Mouse (Mus musculus) heart, postnatal 0 days (tissue): ENCODE data around the gene Brca1. TPM values are rescaled to one million over a fixed set of nuclear protein-coding genes. Genes with fewer than 3 reads are reported as not detected.
"Not testable (repeated sequence)": the region's sequence is repeated elsewhere in the genome, so short reads cannot be mapped to it uniquely, and the experiment has no call there.

Source experiments
- ATAC-seq: fragments of 200-750 bp; cut with Nextera tagmentation; 2 replicates; pipeline ENCODE4 v1.8.0; 2017; ENCODE audit warnings: low read depth, moderate number of reproducible peaks, moderate library complexity; ENCODE audit not compliant: insufficient read depth
- DNase-seq: peaks from one replicate; pipeline ENCODE4 v3.0.0-alpha.2; 2016; ENCODE audit warnings: low spot score
- H3K27ac ChIP-seq: fragments of 300-500 bp; sonication (generic); 2 replicates; pipeline ENCODE4 v1.5.1; 2014; ENCODE audit warnings: low read depth, mild to moderate bottlenecking
- H3K27me3 ChIP-seq: fragments of 300-500 bp; sonication (generic); 2 replicates; pipeline ENCODE4 v1.6.1; 2014; ENCODE audit warnings: low read length, mixed read lengths; ENCODE audit not compliant: control insufficient read depth, insufficient read depth
- H3K36me3 ChIP-seq: fragments of 300-500 bp; sonication (generic); replicated peaks from 2 replicates; pipeline ENCODE4 v1.6.1; 2014; ENCODE audit warnings: low read length, mixed read lengths; ENCODE audit not compliant: control insufficient read depth, insufficient read depth
- H3K4me1 ChIP-seq: fragments of 300-500 bp; sonication (generic); 2 replicates; pipeline ENCODE4 v1.6.1; 2014; ENCODE audit warnings: antibody characterized with exemption; ENCODE audit not compliant: control insufficient read depth, insufficient read depth
- H3K4me2 ChIP-seq: fragments of 300-500 bp; sonication (generic); 2 replicates; pipeline ENCODE4 v1.6.1; 2014; ENCODE audit warnings: low read depth, mild to moderate bottlenecking, low read length, moderate library complexity
- H3K4me3 ChIP-seq: fragments of 300-500 bp; sonication (generic); 2 replicates; pipeline ENCODE4 v1.5.1; 2014; ENCODE audit warnings: low read depth, low read length
- H3K9ac ChIP-seq: fragments of 300-500 bp; sonication (generic); replicated peaks from 2 replicates; pipeline ENCODE4 v1.6.1; 2014; ENCODE audit warnings: low read depth, low read length, mixed read lengths
- H3K9me3 ChIP-seq: fragments of 300-500 bp; sonication (generic); replicated peaks from 2 replicates; pipeline ENCODE4 v1.6.1; 2016; ENCODE audit warnings: low read length; ENCODE audit not compliant: control insufficient read depth
- CTCF ChIP-seq: IDR thresholded peaks from 2 replicates; pipeline ENCODE4 v1.5.1; 2016; ENCODE audit warnings: antibody characterized with exemption, control low read depth, low read depth
- EP300 ChIP-seq: IDR thresholded peaks from 2 replicates; pipeline ENCODE4 v1.6.1; 2016; ENCODE audit warnings: antibody characterized with exemption, low read depth
- WGBS: fragments of 180-500 bp; shearing (Covaris S2); extraction: QIAGEN DNeasy Blood & Tissue Kit; methylation state at CpG from one replicate; pipeline ENCODE4 v1.1.7; 2014; 5-methylcytosine and 5-hydroxymethylcytosine counted together
- polyA plus RNA-seq: library from polyadenylated mRNA; unstranded; fragments of >200 nt; fragmentation: Nextera tagmentation; extraction: Ambion mirVana; gene quantifications from 2 replicates; pipeline ENCODE4 v1.2.1, GENCODE M21; 2015
- total RNA-seq: library from RNA; depleted of rRNA; stranded (reverse); fragments of >200 nt; gene quantifications from 2 replicates; pipeline ENCODE4 v1.2.3, GENCODE M21; 2014; ENCODE audit warnings: low replicate concordance; rRNA removed

Gene Brca1
- total and polyA plus RNA-seq, 2 experiments from 2014 or later = 0.94 to 4.7 TPM

- Histone ChIP-seq H3K9ac (no peak overlapping the region), H3K4me1 (peaks cover 5% of the 10 kb centered on the region), H3K4me2 (no peak overlapping the region), H3K9me3 (no peaks in the 10 kb centered on the region), H3K36me3 (peaks cover 22% of the 10 kb centered on the region), H3K4me3 (no peak overlapping the region), H3K27ac (no peak overlapping the region), H3K27me3 (no peaks in the 10 kb centered on the region)
- TF ChIP-seq CTCF = no peak
- WGBS = 87% methylated on average over 1 of the region's 1 CpGs
- DNase-seq (no peak), ATAC-seq (no peak)
Observed at GRCm38 (mm10) chr11:101446319-101446718, 105.4 kb downstream of the Brca1 start.

GRCm38 (mm10) chr11:101442760-101443159 is 109.0 kb downstream of the Brca1 start:
- H3K9me3 ChIP-seq = no peaks in the 10 kb centered on the region
- H3K4me1 ChIP-seq = no peaks in the 10 kb centered on the region
- H3K9ac ChIP-seq = peak overlapping the region; percentile 95
- H3K36me3 ChIP-seq = peaks cover 22% of the 10 kb centered on the region
- no peaks in the 10 kb centered on the region for H3K27me3 ChIP-seq
- WGBS = under 1% methylated on average over 14 of the region's 14 CpGs
- peak overlapping the region; percentile 71 for H3K4me2 ChIP-seq
- ATAC-seq = 0 out of 2 replicates have a peak, but pooled peaks have one; percentile 0
- H3K27ac ChIP-seq = peak overlapping the region; percentile 91
- peak overlapping the region; percentile 84 for H3K4me3 ChIP-seq
- TF ChIP-seq EP300 = no peak
- TF ChIP-seq CTCF = no peak
- DNase-seq = no peak

GRCm38 (mm10) chr11:101442127-101442693 is 109.5 kb downstream of the Brca1 start, which contains the start of gene Rpl27:
Gene Rpl27 (plus strand): TSS chr11:101442298.
- Histone ChIP-seq H3K4me1 (no peaks in the 10 kb centered on the region), H3K27ac (peak within 1 kb of the TSS; percentile 91), H3K9ac (peak within 1 kb of the TSS; percentile 95), H3K4me3 (peak within 1 kb of the TSS; percentile 84), H3K9me3 (no peaks in the 10 kb centered on the region), H3K4me2 (peak within 1 kb of the TSS; percentile 71), H3K27me3 (no peaks in the 10 kb centered on the region), H3K36me3 (peaks cover 22% of the 10 kb centered on the region)
- under 1% methylated on average over 42 of the region's 42 CpGs for WGBS
- ATAC-seq (peak; percentile 98), DNase-seq (peak; percentile 100)
- TF ChIP-seq CTCF (peak; percentile 89), EP300 (peak; percentile 96)

- 37% methylated on average over 14 of the region's 15 CpGs for WGBS
- Histone ChIP-seq H3K36me3 (peaks cover 22% of the 10 kb centered on the region), H3K4me3 (peak overlapping the region; percentile 26), H3K4me2 (peak overlapping the region; percentile 53)
- not testable (repeated sequence) for H3K27ac ChIP-seq, H3K4me1 ChIP-seq, DNase-seq, H3K9ac ChIP-seq, H3K9me3 ChIP-seq, H3K27me3 ChIP-seq, ATAC-seq
Observed at GRCm38 (mm10) chr11:101441450-101442126, 110.2 kb downstream of the Brca1 start.

Other genes with a start within 250 kb of the Brca1 start
- gene Becn1, start 249.7 kb downstream of the Brca1 start, total RNA-seq = 73.0 and 88.2 TPM in 2 replicates
- 98.9 and 107 TPM in 2 replicates for gene Becn1, start 249.7 kb downstream of the Brca1 start, polyA plus RNA-seq
- gene Psme3, start 235.7 kb downstream of the Brca1 start, total RNA-seq = 44.7 and 52.2 TPM in 2 replicates
- 47.8 and 52.0 TPM in 2 replicates for gene Psme3, start 235.7 kb downstream of the Brca1 start, polyA plus RNA-seq
- gene Aoc2, start 226.9 kb downstream of the Brca1 start, total RNA-seq = 1.8 and 2.0 TPM in 2 replicates
- 0.16 and 0.30 TPM in 2 replicates for gene Aoc2, start 226.9 kb downstream of the Brca1 start, polyA plus RNA-seq
- 14.4 and 23.9 TPM in 2 replicates for gene Aoc3, start 221.3 kb downstream of the Brca1 start, total RNA-seq
- 2.5 and 2.8 TPM in 2 replicates for gene Aoc3, start 221.3 kb downstream of the Brca1 start, polyA plus RNA-seq
- gene G6pc, start 184.4 kb downstream of the Brca1 start, total RNA-seq = 0.50 TPM in 1 of 2 replicates, not detected in the other
- 0.05 TPM in 1 of 2 replicates, not detected in the other for gene G6pc, start 184.4 kb downstream of the Brca1 start, polyA plus RNA-seq
- 16.8 and 37.5 TPM in 2 replicates for gene Aarsd1, start 134.3 kb downstream of the Brca1 start, total RNA-seq
- 31.9 and 32.5 TPM in 2 replicates for gene Aarsd1, start 134.3 kb downstream of the Brca1 start, polyA plus RNA-seq
- gene Gm27029, start 127.2 kb downstream of the Brca1 start, total RNA-seq = 3.7 TPM in 1 of 2 replicates, not detected in the other
- gene Gm27029, start 127.2 kb downstream of the Brca1 start, polyA plus RNA-seq = 7.3 and 8.2 TPM in 2 replicates
- 5.8 and 7.5 TPM in 2 replicates for gene Rundc1, start 126.9 kb downstream of the Brca1 start, total RNA-seq
- 10.3 and 11.7 TPM in 2 replicates for gene Rundc1, start 126.9 kb downstream of the Brca1 start, polyA plus RNA-seq
- gene Ptges3l, start 126.6 kb downstream of the Brca1 start, total RNA-seq = 32.8 and 40.7 TPM in 2 replicates
- gene Ptges3l, start 126.6 kb downstream of the Brca1 start, polyA plus RNA-seq = 86.9 and 93.5 TPM in 2 replicates
- gene Rpl27, start 109.7 kb downstream of the Brca1 start, total RNA-seq = 796 and 938 TPM in 2 replicates
- gene Rpl27, start 109.7 kb downstream of the Brca1 start, polyA plus RNA-seq = 242 and 248 TPM in 2 replicates
- gene Ifi35, start 103.5 kb downstream of the Brca1 start, total RNA-seq = 26.3 and 28.9 TPM in 2 replicates
- 23.9 and 24.2 TPM in 2 replicates for gene Ifi35, start 103.5 kb downstream of the Brca1 start, polyA plus RNA-seq
- 4.9 and 6.1 TPM in 2 replicates for gene Rnd2, start 87.0 kb downstream of the Brca1 start, total RNA-seq
- 5.1 and 5.7 TPM in 2 replicates for gene Rnd2, start 87.0 kb downstream of the Brca1 start, polyA plus RNA-seq
- gene Vat1, start 85.7 kb downstream of the Brca1 start, total RNA-seq = 82.0 and 84.2 TPM in 2 replicates
- 19.5 and 19.7 TPM in 2 replicates for gene Vat1, start 85.7 kb downstream of the Brca1 start, polyA plus RNA-seq
- 101 and 157 TPM in 2 replicates for gene Nbr1, start 194 bp upstream of the Brca1 start, total RNA-seq
- 45.1 and 47.2 TPM in 2 replicates for gene Nbr1, start 194 bp upstream of the Brca1 start, polyA plus RNA-seq
- gene Tmem106a, start 30.3 kb upstream of the Brca1 start, total RNA-seq = 2.7 and 8.3 TPM in 2 replicates
- 4.2 TPM in 2 replicates for gene Tmem106a, start 30.3 kb upstream of the Brca1 start, polyA plus RNA-seq
- not detected in 2 replicates for gene Gm11634, start 47.3 kb upstream of the Brca1 start, total RNA-seq
- not detected in 2 replicates for gene Gm11634, start 47.3 kb upstream of the Brca1 start, polyA plus RNA-seq
- gene Rdm1, start 75.2 kb upstream of the Brca1 start, total RNA-seq = 44.1 and 44.5 TPM in 2 replicates
- 38.1 and 40.4 TPM in 2 replicates for gene Rdm1, start 75.2 kb upstream of the Brca1 start, polyA plus RNA-seq
- gene Arl4d, start 113.6 kb upstream of the Brca1 start, total RNA-seq = 8.1 and 12.2 TPM in 2 replicates
- 9.9 and 11.3 TPM in 2 replicates for gene Arl4d, start 113.6 kb upstream of the Brca1 start, polyA plus RNA-seq
- gene Dhx8, start 181.0 kb upstream of the Brca1 start, total RNA-seq = 12.4 and 13.5 TPM in 2 replicates
- 12.6 and 13.1 TPM in 2 replicates for gene Dhx8, start 181.0 kb upstream of the Brca1 start, polyA plus RNA-seq
- 5.2 and 7.5 TPM in 2 replicates for gene Etv4, start 233.4 kb upstream of the Brca1 start, total RNA-seq
- gene Etv4, start 233.4 kb upstream of the Brca1 start, polyA plus RNA-seq = 2.2 and 2.4 TPM in 2 replicates